Mouse (Mus musculus) layer of hippocampus, adult 6 months (tissue): Measurements from ENCODE around the gene Zmat1. TPM values are rescaled to one million over a fixed set of nuclear protein-coding genes. Genes with fewer than 3 reads are reported as not detected.

Experiments
- long read RNA-seq, 2 experiments: library from polyadenylated mRNA; unstranded; transcript quantifications; one replicate each; pipeline ENCODE4 v2.0.0; 2019 to 2020
- polyA plus RNA-seq: library from polyadenylated mRNA; unstranded; fragments of <200 nt; fragmentation: Nextera tagmentation; gene quantifications from 2 replicates; pipeline ENCODE4 v1.2.3, GENCODE M21; 2021

The Zmat1 gene
- polyA plus RNA-seq = 7.1 TPM in 2 replicates
- long read RNA-seq, experiment 1, transcript Zmat1-201 (7 exons, 3,501 nt) = major isoform, 10 of 17 reads
- long read RNA-seq, experiment 1, partial matches to known transcripts = 1 of 17 reads
- long read RNA-seq, experiment 1, other reads (novel, unspliced or antisense) = 6 of 17 reads
- long read RNA-seq, experiment 2, transcript Zmat1-201 (7 exons, 3,501 nt) = major isoform, 56 of 87 reads
- long read RNA-seq, experiment 2, partial matches to known transcripts = 0 of 87 reads
- long read RNA-seq, experiment 2, other reads (novel, unspliced or antisense) = 31 of 87 reads

DNA sequence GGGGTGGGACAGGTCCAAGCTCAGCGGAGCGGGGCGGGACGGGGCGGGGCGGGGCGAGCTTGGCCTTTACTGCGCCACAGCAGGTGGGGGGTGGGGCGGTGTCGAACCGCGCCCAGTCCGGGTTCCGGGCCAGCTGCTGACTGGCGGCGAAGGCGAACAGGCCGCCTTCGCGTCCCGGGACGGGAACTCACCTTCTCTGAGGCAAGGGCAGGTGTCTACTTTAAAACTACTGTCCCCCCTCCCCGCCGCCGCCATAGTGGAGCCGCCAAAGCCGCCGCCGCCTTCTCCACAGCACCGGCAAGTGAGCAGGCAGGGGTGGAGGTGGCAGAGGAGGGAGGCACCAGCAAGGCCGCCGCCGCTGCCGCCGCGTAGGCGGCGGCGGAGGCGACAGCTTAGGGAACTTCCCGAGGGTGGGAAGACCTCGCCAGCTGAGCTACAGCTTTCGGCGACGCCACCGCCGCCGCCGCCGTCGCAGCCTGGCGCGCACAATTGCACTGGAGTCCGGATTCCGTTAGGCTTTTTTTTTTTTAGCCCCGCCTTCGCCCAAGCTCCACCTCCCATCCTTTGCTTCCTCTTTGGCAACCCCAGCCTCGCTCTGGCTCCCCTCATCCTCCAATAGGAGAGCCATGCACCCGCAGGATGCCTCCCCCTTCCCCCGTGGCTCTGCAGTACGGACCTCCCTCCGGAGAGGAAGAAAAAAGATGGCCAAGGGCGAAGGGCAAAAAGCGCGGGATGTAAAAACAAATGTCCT, at the start of gene Zmat1:
TSS of gene Zmat1 (minus strand) at position 490 of the 751 bp plus-strand sequence.

DNA sequence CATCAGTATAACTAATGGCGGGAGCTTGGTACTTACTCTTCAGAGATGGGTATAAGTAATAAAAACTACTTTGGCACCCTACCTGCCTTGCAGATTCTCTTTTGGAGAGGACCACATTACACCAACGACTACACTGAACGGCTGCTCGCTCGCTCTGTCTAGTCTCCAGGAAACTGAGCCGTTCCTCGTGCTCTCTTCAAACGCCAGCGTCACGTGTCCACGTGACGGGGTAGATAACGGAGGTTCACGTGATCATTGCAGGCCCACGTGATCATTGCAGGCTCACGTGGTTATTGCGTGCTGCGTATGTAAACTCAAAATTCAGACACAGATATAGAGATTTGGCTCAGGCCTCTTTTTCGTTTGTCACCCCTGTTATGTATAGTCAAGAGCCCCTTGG, 44.5 kb downstream of the Zmat1 start, which contains the start of gene Nxf2:
TSS of gene Nxf2 (minus strand) at position 209 of the 400 bp plus-strand sequence.

Other genes with a start within 250 kb of the Zmat1 start
- 15.2 and 16.4 TPM in 2 replicates for gene Armcx2, start 200.0 kb downstream of the Zmat1 start, polyA plus RNA-seq
- gene Nxf2, start 44.5 kb downstream of the Zmat1 start, polyA plus RNA-seq = 0.11 TPM in 1 of 2 replicates, not detected in the other
- gene Gm15023, start 168.4 kb upstream of the Zmat1 start, polyA plus RNA-seq = not detected in 2 replicates
- 58.8 and 60.5 TPM in 2 replicates for gene Tceal6, start 201.5 kb upstream of the Zmat1 start, polyA plus RNA-seq